Mouse (Mus musculus) hindbrain, embryonic 16.5 days (tissue): ENCODE measurements around the gene Gm26566. TPM values are rescaled to one million over a fixed set of nuclear protein-coding genes. Genes with fewer than 3 reads are reported as not detected.
A peak's percentile ranks its signal among the peaks of the same experiment; 100 is the strongest.

Experiments used
- ATAC-seq: fragments of 200-750 bp; cut with Nextera tagmentation; 2 replicates; pipeline ENCODE4 v1.8.0; 2017; ENCODE audit warnings: moderate TSS enrichment, moderate library complexity
- H3K27ac ChIP-seq: fragments of 300-500 bp; sonication (generic); 2 replicates; pipeline ENCODE4 v1.5.1; 2014; ENCODE audit warnings: low read depth, mild to moderate bottlenecking, control low read depth, low read length, moderate library complexity
- H3K27me3 ChIP-seq: fragments of 300-500 bp; sonication (generic); replicated peaks from 2 replicates; pipeline ENCODE4 v1.6.1; 2014; ENCODE audit warnings: low read length; ENCODE audit not compliant: control insufficient read depth, insufficient read depth
- H3K36me3 ChIP-seq: fragments of 300-500 bp; sonication (generic); 2 replicates; pipeline ENCODE4 v1.6.1; 2014; ENCODE audit warnings: mild to moderate bottlenecking, low read length, moderate library complexity, mixed read lengths; ENCODE audit not compliant: control insufficient read depth, insufficient read depth
- H3K4me1 ChIP-seq: fragments of 300-500 bp; sonication (generic); 2 replicates; pipeline ENCODE4 v1.6.1; 2014; ENCODE audit warnings: low read depth, low read length; ENCODE audit not compliant: control insufficient read depth, insufficient read depth
- H3K4me2 ChIP-seq: fragments of 300-500 bp; sonication (generic); 2 replicates; pipeline ENCODE4 v1.6.1; 2014; ENCODE audit warnings: mild to moderate bottlenecking, low read length, control low read depth, moderate library complexity
- H3K4me3 ChIP-seq: fragments of 300-500 bp; sonication (generic); 2 replicates; pipeline ENCODE4 v1.5.1; 2014; ENCODE audit warnings: mild to moderate bottlenecking, low read length, control low read depth, moderate library complexity
- H3K9ac ChIP-seq: fragments of 300-500 bp; sonication (generic); 2 replicates; pipeline ENCODE4 v1.6.1; 2014; ENCODE audit warnings: low read depth, mild to moderate bottlenecking, control low read depth, low read length, moderate library complexity
- H3K9me3 ChIP-seq: fragments of 300-500 bp; sonication (generic); 2 replicates; pipeline ENCODE4 v1.6.1; 2014; ENCODE audit warnings: mild to moderate bottlenecking, low read length, moderate library complexity; ENCODE audit not compliant: control insufficient read depth
- WGBS: fragments of 180-500 bp; shearing (Covaris S2); extraction: QIAGEN DNeasy Blood & Tissue Kit; methylation state at CpG from one replicate; pipeline ENCODE4 v1.1.7; 2014; 5-methylcytosine and 5-hydroxymethylcytosine counted together
- polyA plus RNA-seq: library from polyadenylated mRNA; unstranded; fragments of >200 nt; fragmentation: Nextera tagmentation; extraction: Ambion mirVana; gene quantifications from 2 replicates; pipeline ENCODE4 v1.2.1, GENCODE M21; 2015

Gm26566 gene
- 1.3 and 1.5 TPM in 2 replicates for polyA plus RNA-seq

DNA sequence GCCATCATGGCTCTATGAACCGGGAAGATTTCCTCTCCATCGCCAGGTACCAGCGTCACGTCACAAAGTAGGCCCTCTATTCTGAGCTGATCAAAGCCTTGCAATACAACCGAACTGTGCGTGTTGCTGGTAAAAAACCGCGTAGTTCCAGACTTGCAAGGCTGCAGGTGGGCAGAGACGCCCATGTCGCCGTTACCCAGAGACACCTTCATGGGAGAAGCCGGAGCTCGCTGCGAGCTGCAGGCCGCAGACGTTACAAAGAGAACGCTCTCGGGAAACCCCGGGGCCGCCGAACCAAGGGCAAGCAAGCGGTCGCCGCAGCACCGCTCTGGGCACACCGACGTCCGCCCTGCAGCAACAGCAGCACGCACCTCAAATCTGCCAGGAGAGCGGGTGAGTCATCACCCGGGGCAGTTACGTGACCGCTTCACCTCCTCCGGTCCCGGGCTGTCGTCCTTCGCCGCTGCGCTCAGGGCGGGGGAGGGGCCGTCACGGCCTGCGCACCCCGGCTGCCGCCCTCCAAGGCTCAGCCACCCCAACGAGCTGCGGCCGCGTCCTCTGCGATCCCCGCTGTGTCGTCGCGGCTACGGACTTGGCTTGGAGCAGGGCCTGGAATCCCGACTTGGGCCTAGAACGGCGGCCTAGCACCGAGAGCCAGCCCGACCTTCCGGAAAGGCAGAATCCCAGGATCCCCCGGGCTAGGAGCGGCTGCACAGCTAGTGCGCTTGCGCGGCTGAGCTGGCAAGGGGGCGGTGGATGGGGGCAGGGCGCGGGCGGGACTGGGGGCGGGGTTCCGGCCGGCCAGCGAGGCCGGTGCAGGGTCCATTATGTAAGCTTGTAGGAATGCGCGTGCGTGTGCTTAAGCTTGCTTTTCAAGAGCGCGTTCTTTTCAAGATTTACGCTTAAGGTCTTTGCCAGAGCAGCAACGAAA, at the start of gene Gm26566, which contains the start of gene Klhl9:
Gene Gm26566, plus strand, starts transcription at position 15 of the 931 bp plus-strand sequence.
Gene Klhl9, minus strand, starts transcription at position 675 of the 931 bp plus-strand sequence.
- Histone ChIP-seq H3K9me3 (no peaks in the 10 kb centered on the region), H3K27ac (peak within 1 kb of the TSS; percentile 87), H3K36me3 (peaks cover 7% of the 10 kb centered on the region), H3K4me1 (peaks cover 26% of the 10 kb centered on the region), H3K27me3 (no peaks in the 10 kb centered on the region), H3K4me2 (peak within 1 kb of the TSS; percentile 88), H3K9ac (peak within 1 kb of the TSS; percentile 80), H3K4me3 (peak within 1 kb of the TSS; percentile 84)
- peak; percentile 98 for ATAC-seq
- under 1% methylated on average over 72 of the region's 82 CpGs for WGBS

DNA sequence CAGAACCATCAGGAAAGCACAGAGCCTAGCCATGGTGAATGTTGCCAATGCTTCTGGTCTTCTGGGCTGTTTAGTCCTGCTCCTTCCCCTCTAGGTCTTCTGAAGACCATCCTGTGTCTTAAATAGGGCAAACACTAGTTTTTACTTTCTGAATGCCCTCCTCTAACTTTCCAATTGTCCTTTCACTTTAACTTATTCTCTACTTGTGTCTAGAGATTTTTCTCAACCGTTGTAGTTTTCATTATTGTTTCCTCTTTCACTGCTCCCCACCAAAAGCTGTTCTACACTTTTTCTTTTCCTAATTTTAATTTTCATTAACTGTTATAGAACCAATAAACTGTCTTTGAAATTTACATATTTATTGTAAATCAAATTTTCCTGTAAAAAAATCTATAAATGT, 44.8 kb upstream of the Gm26566 start, which contains the start of gene Ifna16:
Gene Ifna16, minus strand, starts transcription at position 101 of the 400 bp plus-strand sequence.
- ATAC-seq, result no peak
- 91% methylated on average over 1 of the region's 1 CpGs for WGBS
- H3K4me3 ChIP-seq, result no peak within 1 kb of the TSS

DNA sequence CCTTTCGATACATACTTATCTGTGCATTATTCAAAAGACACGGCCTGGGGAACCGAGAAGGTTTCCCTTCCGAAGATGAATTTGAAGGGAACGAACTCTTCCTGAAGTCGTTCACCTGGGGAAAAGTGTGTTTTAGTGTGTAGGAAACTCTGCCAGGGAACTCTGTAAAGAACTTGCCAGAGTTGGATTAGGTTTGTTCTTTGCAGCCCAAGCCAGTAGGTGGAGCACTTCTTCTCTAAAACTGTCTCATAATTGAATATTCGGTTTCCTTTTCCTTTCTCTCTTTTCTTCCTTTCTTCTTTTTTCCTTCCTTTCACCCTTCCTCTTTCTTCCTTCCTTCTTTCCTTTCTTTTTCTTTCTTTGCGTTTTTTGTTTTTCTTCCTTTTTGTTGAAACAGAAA, 41.2 kb upstream of the Gm26566 start:
- no peak overlapping the region for H3K27ac ChIP-seq
- no peak overlapping the region for H3K4me2 ChIP-seq
- H3K9ac ChIP-seq, result no peak overlapping the region
- H3K4me1 ChIP-seq, result no peaks in the 10 kb centered on the region
- no peaks in the 10 kb centered on the region for H3K27me3 ChIP-seq
- H3K36me3 ChIP-seq, result no peaks in the 10 kb centered on the region
- 49% methylated on average over 8 of the region's 8 CpGs for WGBS
- no peak overlapping the region for H3K4me3 ChIP-seq
- no peak for ATAC-seq
- no peaks in the 10 kb centered on the region for H3K9me3 ChIP-seq

More for the DNA sequence above, 44.8 kb upstream of the Gm26566 start, which contains the start of gene Ifna16:
- Histone ChIP-seq H3K4me1 (no peaks in the 10 kb centered on the region), H3K4me2 (no peak within 1 kb of the TSS), H3K36me3 (no peaks in the 10 kb centered on the region), H3K27ac (no peak within 1 kb of the TSS), H3K9ac (no peak within 1 kb of the TSS), H3K9me3 (no peaks in the 10 kb centered on the region), H3K27me3 (no peaks in the 10 kb centered on the region)

- no peaks in the 10 kb centered on the region for H3K9me3 ChIP-seq
- no peak overlapping the region for H3K4me2 ChIP-seq
- no peaks in the 10 kb centered on the region for H3K27me3 ChIP-seq
- H3K27ac ChIP-seq, result no peak overlapping the region
- H3K36me3 ChIP-seq, result no peaks in the 10 kb centered on the region
- ATAC-seq, result no peak
- 77% methylated on average over 3 of the region's 3 CpGs for WGBS
- no peaks in the 10 kb centered on the region for H3K4me1 ChIP-seq
- H3K9ac ChIP-seq, result no peak overlapping the region
- no peak overlapping the region for H3K4me3 ChIP-seq
Measured at GRCm38 (mm10) chr4:88681353-88681752, 40.3 kb upstream of the Gm26566 start.

GRCm38 (mm10) chr4:88683812-88684211, 37.8 kb upstream of the Gm26566 start, which contains the start of gene Ifna2:
Gene Ifna2, minus strand, starts transcription at chr4:88683912.
- ATAC-seq, result no peak
- Histone ChIP-seq H3K4me2 (no peak within 1 kb of the TSS), H3K9ac (no peak within 1 kb of the TSS), H3K4me3 (no peak within 1 kb of the TSS), H3K9me3 (no peaks in the 10 kb centered on the region), H3K27me3 (no peaks in the 10 kb centered on the region), H3K4me1 (no peaks in the 10 kb centered on the region), H3K27ac (no peak within 1 kb of the TSS), H3K36me3 (no peaks in the 10 kb centered on the region)
- 94% methylated on average over 1 of the region's 1 CpGs for WGBS

GRCm38 (mm10) chr4:88691259-88691658, 30.3 kb upstream of the Gm26566 start, which contains the start of gene Ifnab:
Gene Ifnab, minus strand, starts transcription at chr4:88691359.
- ATAC-seq, result no peak
- no peaks in the 10 kb centered on the region for H3K27me3 ChIP-seq
- H3K27ac ChIP-seq, result no peak within 1 kb of the TSS
- H3K4me1 ChIP-seq, result no peaks in the 10 kb centered on the region
- 66% methylated on average over 2 of the region's 2 CpGs for WGBS
- no peak within 1 kb of the TSS for H3K9ac ChIP-seq
- no peaks in the 10 kb centered on the region for H3K9me3 ChIP-seq
- no peak within 1 kb of the TSS for H3K4me3 ChIP-seq
- no peak within 1 kb of the TSS for H3K4me2 ChIP-seq
- no peaks in the 10 kb centered on the region for H3K36me3 ChIP-seq

- H3K9ac ChIP-seq, result no peak overlapping the region
- no peak overlapping the region for H3K4me3 ChIP-seq
- ATAC-seq, result no peak
- no peaks in the 10 kb centered on the region for H3K4me1 ChIP-seq
- H3K36me3 ChIP-seq, result no peaks in the 10 kb centered on the region
- no peaks in the 10 kb centered on the region for H3K9me3 ChIP-seq
- WGBS, result 89% methylated on average over 1 of the region's 1 CpGs
- H3K27ac ChIP-seq, result no peak overlapping the region
- no peaks in the 10 kb centered on the region for H3K27me3 ChIP-seq
- H3K4me2 ChIP-seq, result no peak overlapping the region
Measured at GRCm38 (mm10) chr4:88692537-88692936, 29.1 kb upstream of the Gm26566 start.

DNA sequence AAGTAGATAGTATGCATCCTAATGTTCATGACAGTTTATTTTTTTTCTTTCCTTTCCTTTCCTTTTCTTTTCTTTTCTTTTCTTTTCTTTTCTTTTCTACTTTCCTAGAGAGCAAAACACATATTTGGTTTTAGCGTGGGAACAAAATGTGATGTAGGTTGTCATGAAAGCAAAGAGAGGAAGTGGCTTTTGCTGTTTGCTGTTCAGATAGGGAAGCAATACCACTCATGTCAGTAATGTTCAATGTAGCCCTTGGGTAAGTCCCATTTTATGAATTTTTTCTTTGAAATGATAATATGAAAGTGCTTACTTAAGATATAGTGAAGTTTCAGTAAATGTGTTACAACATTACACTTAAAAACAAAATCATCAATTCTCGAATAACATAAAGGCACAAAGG, 28.2 kb upstream of the Gm26566 start:
- no peak for ATAC-seq
- no peak overlapping the region for H3K4me3 ChIP-seq
- no peak overlapping the region for H3K9ac ChIP-seq
- no peak overlapping the region for H3K27ac ChIP-seq
- no peaks in the 10 kb centered on the region for H3K36me3 ChIP-seq
- H3K4me2 ChIP-seq, result no peak overlapping the region
- H3K27me3 ChIP-seq, result no peaks in the 10 kb centered on the region
- no peaks in the 10 kb centered on the region for H3K9me3 ChIP-seq
- H3K4me1 ChIP-seq, result no peaks in the 10 kb centered on the region
- WGBS, result 83% methylated on average over 2 of the region's 2 CpGs

DNA sequence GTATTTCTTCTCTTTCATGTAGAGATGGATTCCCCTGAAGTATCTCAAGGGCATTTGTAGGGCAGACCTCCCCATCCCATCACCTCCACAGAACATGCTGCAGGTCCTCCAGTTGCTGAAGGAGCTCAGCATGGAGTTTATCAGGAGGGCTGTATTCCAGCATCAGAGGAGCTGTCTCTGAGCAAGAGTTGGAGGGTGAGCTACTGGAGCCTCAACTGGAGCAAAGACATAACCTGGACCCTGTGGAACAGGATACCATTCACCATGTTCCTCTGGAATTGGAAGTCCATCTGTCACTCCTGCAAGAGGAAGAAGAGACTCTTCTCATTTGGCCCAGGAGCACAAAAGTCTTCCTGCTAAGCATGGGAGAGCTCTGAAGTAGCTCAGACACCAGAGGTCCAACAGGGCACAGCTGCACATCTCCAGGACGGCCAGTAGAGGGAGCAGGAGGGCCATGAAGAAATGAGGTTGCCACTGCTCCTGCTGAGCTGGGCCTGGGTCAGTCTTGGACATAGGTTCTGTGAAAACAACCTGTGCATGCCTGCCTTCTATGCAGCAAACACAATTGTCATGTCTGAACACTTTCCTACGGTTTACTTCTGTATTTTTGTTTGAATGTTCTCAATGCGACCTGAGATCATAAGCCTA, 25.2 kb upstream of the Gm26566 start:
- Histone ChIP-seq H3K4me1 (no peaks in the 10 kb centered on the region), H3K9me3 (no peaks in the 10 kb centered on the region), H3K9ac (no peak overlapping the region), H3K36me3 (no peaks in the 10 kb centered on the region), H3K4me2 (no peak overlapping the region), H3K27ac (no peak overlapping the region), H3K27me3 (no peaks in the 10 kb centered on the region), H3K4me3 (no peak overlapping the region)
- ATAC-seq, result peak; percentile 89
- WGBS, result 28% methylated on average over 3 of the region's 3 CpGs
